Mouse (Mus musculus): ENCODE data around the gene Cpxm1.
A peak's percentile ranks its signal among the peaks of the same experiment; 100 is the strongest.
"Not testable (repeated sequence)": the region's sequence is repeated elsewhere in the genome, so short reads cannot be mapped to it uniquely, and the experiment has no call there.

Gene Cpxm1

GRCm38 (mm10) chr2:130400046-130400445, 2.7 kb upstream of the Cpxm1 start:
- DNase-seq = no peak

GRCm38 (mm10) chr2:130398091-130398490, 717 bp upstream of the Cpxm1 start:
- DNase-seq = peak; percentile 7

DNA sequence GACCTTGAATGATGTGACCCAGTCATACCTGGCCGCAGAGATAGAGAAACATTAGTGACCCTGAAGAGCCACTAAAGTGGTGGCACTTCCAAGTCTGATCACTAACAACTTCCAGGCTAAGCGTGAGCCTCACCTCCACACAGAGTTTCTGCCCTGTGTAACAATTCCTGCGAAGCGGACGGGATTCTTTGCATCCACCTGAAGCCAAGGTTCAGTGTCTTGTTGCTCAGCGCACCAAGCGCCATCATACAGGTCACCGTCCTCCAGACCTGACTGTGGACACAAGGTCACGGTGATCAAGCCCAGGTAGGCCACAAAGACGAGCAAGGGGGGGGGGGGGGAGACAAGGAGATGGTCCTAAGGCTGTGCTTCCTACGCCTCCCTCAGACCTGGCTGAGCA, 1.7 kb downstream of the Cpxm1 start:
- DNase-seq = no peak

GRCm38 (mm10) chr2:130392836-130393235, 4.5 kb downstream of the Cpxm1 start:
- no peak for DNase-seq

DNA sequence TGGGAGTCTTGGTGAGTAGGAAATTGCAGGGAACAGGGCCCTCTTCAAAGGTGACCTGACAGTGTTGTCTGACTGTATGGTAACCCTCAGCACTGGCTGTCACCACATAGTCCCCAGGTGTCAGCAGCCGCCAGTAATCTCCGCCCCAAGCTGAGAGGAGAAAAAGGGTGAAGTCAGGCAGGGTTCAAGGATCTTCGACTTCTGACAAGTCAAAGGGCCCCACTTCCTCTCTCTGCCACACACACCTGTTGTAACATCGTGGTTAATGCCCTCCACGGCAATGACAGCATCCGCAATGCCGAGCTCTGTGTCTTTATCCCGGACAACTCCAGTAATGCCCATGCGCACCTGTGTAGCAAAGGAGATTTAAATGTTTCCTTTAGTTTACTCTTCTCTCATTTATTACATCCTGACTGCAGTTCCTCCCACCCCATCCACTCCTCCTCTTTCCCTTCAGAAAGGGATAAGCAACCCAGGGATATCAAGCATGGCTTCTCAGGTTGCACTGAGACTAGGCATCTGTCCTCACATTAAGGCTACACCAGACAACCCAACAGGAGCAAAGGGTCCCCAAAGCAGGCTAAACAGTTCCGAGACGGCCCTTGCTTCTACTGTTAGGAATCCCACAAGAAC, 6.3 kb downstream of the Cpxm1 start:
- DNase-seq = no peak

- DNase-seq = peak; percentile 30
These were observed 8.6 kb downstream of the Cpxm1 start for GRCm38 (mm10) chr2:130388796-130389195.

DNA sequence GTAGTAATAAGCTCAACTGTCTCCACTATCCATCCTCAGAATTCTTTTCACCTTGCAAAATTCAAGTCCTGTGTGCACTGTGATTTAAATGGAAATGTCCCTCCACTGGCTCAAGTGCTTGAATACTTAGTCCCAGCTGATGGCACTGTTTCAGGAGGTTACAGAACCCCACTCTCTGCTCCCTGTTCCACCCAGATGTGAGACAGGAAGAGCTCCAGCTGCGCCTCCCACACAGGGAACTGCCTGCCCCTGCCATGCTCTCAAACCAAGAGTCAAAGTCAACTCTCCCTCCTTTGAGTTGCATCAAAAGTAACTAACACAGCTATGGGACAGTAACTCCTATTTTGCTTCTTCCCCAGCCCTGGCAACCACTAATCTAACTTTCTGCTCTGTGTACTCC, 11.2 kb downstream of the Cpxm1 start:
- DNase-seq = no peak

GRCm38 (mm10) chr2:130383895-130384294, 13.5 kb downstream of the Cpxm1 start:
- no peak for DNase-seq

GRCm38 (mm10) chr2:130383205-130383604, 14.2 kb downstream of the Cpxm1 start:
- DNase-seq = no peak

GRCm38 (mm10) chr2:130374951-130375350, 22.4 kb downstream of the Cpxm1 start:
- DNase-seq = no peak

GRCm38 (mm10) chr2:130373026-130373425, 24.3 kb downstream of the Cpxm1 start:
- not testable (repeated sequence) for DNase-seq

DNA sequence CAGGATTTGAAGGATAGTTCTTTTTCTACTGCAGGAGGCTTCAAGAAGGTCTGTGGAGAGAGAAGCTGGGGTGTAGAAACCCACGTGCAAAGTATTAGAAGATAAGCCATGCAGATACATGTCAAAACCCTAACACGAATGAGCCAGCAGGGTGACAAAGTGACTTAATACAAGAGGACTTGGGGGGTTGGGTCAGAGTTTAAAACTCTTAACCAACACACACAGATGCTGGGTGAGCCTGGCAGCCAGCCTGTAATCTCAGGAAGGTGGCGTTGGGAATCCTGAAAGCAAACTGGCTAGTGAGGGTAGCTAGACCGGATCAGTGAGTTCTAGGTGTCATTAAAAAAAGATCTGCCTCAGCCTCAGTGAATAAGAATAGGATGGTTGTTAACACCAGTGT, 30.0 kb downstream of the Cpxm1 start:
- DNase-seq = no peak

GRCm38 (mm10) chr2:130365211-130366094, 31.9 kb downstream of the Cpxm1 start:
- DNase-seq = peak; percentile 77

DNA sequence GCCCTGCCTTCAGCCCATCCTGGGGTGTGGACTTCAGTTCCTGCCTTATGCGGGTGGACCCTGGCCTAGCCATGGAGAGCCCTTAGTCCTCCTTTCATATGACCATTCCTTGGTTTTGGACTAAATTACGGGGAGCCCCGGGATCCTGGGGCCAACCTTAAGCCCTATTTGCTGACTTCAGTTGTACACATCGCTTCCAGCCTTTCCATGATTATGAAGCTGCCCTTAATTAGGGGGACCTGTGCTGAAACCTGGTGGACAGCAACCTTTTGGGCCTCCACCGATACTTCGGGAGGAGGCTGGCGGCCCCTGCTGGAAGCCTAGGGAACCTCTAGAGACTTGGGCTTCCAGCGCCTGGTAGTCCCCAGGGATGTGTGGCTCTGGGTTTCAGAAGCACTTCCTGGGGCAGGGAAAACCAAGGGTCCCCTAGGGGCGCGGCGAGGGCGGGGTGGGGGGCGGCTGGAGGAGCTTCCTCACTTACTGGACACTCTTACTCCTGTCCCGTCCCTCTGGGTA, 34.8 kb downstream of the Cpxm1 start:
- DNase-seq = peak; percentile 73

- no peak for DNase-seq
These were observed 38.5 kb downstream of the Cpxm1 start for GRCm38 (mm10) chr2:130358852-130359251.

- no peak for DNase-seq
These were observed 39.8 kb downstream of the Cpxm1 start for GRCm38 (mm10) chr2:130357551-130357950.

- no peak for DNase-seq
These were observed 43.5 kb downstream of the Cpxm1 start for GRCm38 (mm10) chr2:130353889-130354288.

DNA sequence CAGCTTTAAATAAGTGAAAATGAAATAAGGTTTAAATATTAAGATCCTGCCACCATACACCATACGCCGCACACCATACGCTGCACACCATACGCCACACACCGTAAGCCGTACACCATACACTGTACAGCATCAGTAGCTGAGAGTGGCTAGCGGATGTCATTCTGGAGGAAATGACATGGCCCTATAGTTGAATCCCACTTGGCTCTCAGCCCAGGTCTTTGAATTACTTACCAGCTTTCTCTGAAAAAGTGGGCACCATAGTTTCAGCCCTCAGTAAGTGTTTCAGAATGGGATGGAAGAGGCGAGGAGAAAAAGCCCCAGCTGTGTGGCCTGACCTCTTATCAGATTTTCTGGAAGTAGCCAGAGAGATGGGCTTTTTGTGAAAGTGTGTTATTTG, 44.0 kb downstream of the Cpxm1 start:
- no peak for DNase-seq

DNA sequence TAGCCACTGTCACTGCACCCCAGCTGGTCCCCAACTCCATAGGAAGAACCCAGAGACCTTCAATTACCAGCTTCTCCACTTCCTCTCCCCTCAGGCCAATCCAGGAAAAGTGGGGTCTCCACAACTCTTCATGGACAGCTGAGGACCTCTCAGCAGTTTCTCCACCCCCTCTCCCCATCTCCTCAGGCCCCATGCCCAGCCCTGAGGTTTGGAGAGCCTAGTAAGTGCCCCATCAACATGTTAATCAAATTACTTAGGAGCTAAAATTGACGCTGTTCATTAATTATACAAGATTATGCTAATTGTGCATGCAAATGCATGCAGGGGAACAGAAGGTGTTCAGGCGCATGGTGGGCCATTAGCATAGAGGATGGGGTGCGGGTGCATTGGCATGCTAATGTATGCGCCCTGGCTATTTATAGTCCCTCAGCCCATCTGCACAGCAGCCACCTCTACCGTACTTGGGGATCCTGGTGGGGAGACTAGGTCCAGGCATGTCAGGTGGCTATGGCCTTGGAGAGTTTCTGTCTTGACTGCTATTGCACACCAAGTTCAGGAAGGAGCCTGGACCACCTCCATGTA, 45.5 kb downstream of the Cpxm1 start:
- DNase-seq = no peak

GRCm38 (mm10) chr2:130350376-130350775, 47.0 kb downstream of the Cpxm1 start:
- no peak for DNase-seq

GRCm38 (mm10) chr2:130341220-130341580, 56.2 kb downstream of the Cpxm1 start:
- no peak for DNase-seq

All from retina, postnatal 1 day (tissue).